Mouse (Mus musculus): ENCODE data around the gene Alad. TPM values are rescaled to one million over a fixed set of nuclear protein-coding genes. Genes with fewer than 3 reads are reported as not detected.
A peak's percentile ranks its signal among the peaks of the same experiment; 100 is the strongest.

Alad gene
- polyA plus RNA-seq, 1 experiment from 2014 or later: 114 TPM

GRCm38 (mm10) chr4:62475793-62476192 is 43.9 kb downstream of the Alad start:
- no peaks in the 10 kb centered on the region for H3K9me3 ChIP-seq
- no peak overlapping the region for H3K27ac ChIP-seq
- peaks cover 32% of the 10 kb centered on the region for H3K27me3 ChIP-seq (ENCODE audit: insufficient read depth, poor library complexity, severe bottlenecking)
- peaks cover 12% of the 10 kb centered on the region for H3K4me1 ChIP-seq (replicated peaks)
- DNase-seq (ENCODE audit: low spot score): no peak
- no peaks in the 10 kb centered on the region for H3K36me3 ChIP-seq
- WGBS: 93% methylated on average over 6 of the region's 6 CpGs
- H3K4me3 ChIP-seq: no peak overlapping the region

- peaks cover 25% of the 10 kb centered on the region for H3K27me3 ChIP-seq (ENCODE audit: insufficient read depth, poor library complexity, severe bottlenecking)
- no peak overlapping the region for H3K27ac ChIP-seq
- H3K4me1 ChIP-seq (replicated peaks): peaks cover 9% of the 10 kb centered on the region
- H3K4me3 ChIP-seq: no peak overlapping the region
- no peaks in the 10 kb centered on the region for H3K36me3 ChIP-seq
- no peak for DNase-seq (ENCODE audit: low spot score)
- WGBS: 84% methylated on average over 2 of the region's 2 CpGs
- no peaks in the 10 kb centered on the region for H3K9me3 ChIP-seq
These were observed 44.6 kb downstream of the Alad start for GRCm38 (mm10) chr4:62475131-62475530.

GRCm38 (mm10) chr4:62472071-62472470 is 47.6 kb downstream of the Alad start:
- Histone ChIP-seq H3K4me1 (replicated peaks) (no peaks in the 10 kb centered on the region), H3K9me3 (peaks cover 3% of the 10 kb centered on the region; the same call in 1 of the 2 replicates), H3K27me3 (ENCODE audit: insufficient read depth, poor library complexity, severe bottlenecking) (no peaks in the 10 kb centered on the region; the same call in 1 of the 2 replicates), H3K36me3 (no peaks in the 10 kb centered on the region), H3K27ac (no peak overlapping the region), H3K4me3 (no peak overlapping the region)
- WGBS: 94% methylated on average over 2 of the region's 2 CpGs
- DNase-seq (ENCODE audit: low spot score): no peak

- Histone ChIP-seq H3K4me3 (peak within 1 kb of the TSS; percentile 58), H3K4me1 (replicated peaks) (no peaks in the 10 kb centered on the region), H3K36me3 (no peaks in the 10 kb centered on the region), H3K27me3 (ENCODE audit: insufficient read depth, poor library complexity, severe bottlenecking) (no peaks in the 10 kb centered on the region; the same call in 1 of the 2 replicates), H3K9me3 (peaks cover 3% of the 10 kb centered on the region; the same call in 1 of the 2 replicates), H3K27ac (peak within 1 kb of the TSS; percentile 76)
- peak; percentile 81 for DNase-seq (ENCODE audit: low spot score)
- WGBS: under 1% methylated on average over 30 of the region's 30 CpGs
These were observed 49.1 kb downstream of the Alad start, which contains the start of gene Wdr31 for GRCm38 (mm10) chr4:62470598-62471051. TSS of gene Wdr31 (minus strand) at chr4:62470896.

- no peaks in the 10 kb centered on the region; the same call in 1 of the 2 replicates for H3K27me3 ChIP-seq (ENCODE audit: insufficient read depth, poor library complexity, severe bottlenecking)
- DNase-seq (ENCODE audit: low spot score): no peak
- H3K4me3 ChIP-seq: no peak overlapping the region
- peaks cover 3% of the 10 kb centered on the region; the same call in 1 of the 2 replicates for H3K9me3 ChIP-seq
- no peaks in the 10 kb centered on the region for H3K4me1 ChIP-seq (replicated peaks)
- 89% methylated on average over 1 of the region's 1 CpGs for WGBS
- H3K27ac ChIP-seq: no peak overlapping the region
- no peaks in the 10 kb centered on the region for H3K36me3 ChIP-seq
These were observed 51.6 kb downstream of the Alad start for GRCm38 (mm10) chr4:62468158-62468557.

GRCm38 (mm10) chr4:62463124-62463523 is 56.6 kb downstream of the Alad start:
- WGBS: 86% methylated on average over 2 of the region's 2 CpGs
- no peaks in the 10 kb centered on the region for H3K27me3 ChIP-seq (ENCODE audit: insufficient read depth, poor library complexity, severe bottlenecking)
- DNase-seq (ENCODE audit: low spot score): no peak
- H3K4me3 ChIP-seq: no peak overlapping the region
- no peaks in the 10 kb centered on the region for H3K9me3 ChIP-seq
- no peaks in the 10 kb centered on the region for H3K4me1 ChIP-seq (replicated peaks)
- no peak overlapping the region for H3K27ac ChIP-seq
- H3K36me3 ChIP-seq: peaks cover 24% of the 10 kb centered on the region

- no peak for DNase-seq (ENCODE audit: low spot score)
- no peaks in the 10 kb centered on the region for H3K4me1 ChIP-seq (replicated peaks)
- WGBS: 91% methylated on average over 8 of the region's 8 CpGs
- H3K9me3 ChIP-seq: no peaks in the 10 kb centered on the region
- no peak overlapping the region for H3K27ac ChIP-seq
- no peak overlapping the region for H3K4me3 ChIP-seq
- H3K36me3 ChIP-seq: peaks cover 24% of the 10 kb centered on the region
- no peaks in the 10 kb centered on the region for H3K27me3 ChIP-seq (ENCODE audit: insufficient read depth, poor library complexity, severe bottlenecking)
These were observed 59.4 kb downstream of the Alad start for GRCm38 (mm10) chr4:62460348-62460747.

Other genes with a start within 250 kb of the Alad start
- 20.3 and 21.8 TPM in 2 replicates for gene Fkbp15, start 159.4 kb downstream of the Alad start, polyA plus RNA-seq (2016; fragmentation: Nextera tagmentation; extraction: Ambion mirVana)
- gene Slc31a1, start 159.2 kb downstream of the Alad start, polyA plus RNA-seq (2016; fragmentation: Nextera tagmentation; extraction: Ambion mirVana): 48.5 and 53.9 TPM in 2 replicates
- gene Cdc26, start 111.3 kb downstream of the Alad start, polyA plus RNA-seq (2016; fragmentation: Nextera tagmentation; extraction: Ambion mirVana): 176 and 179 TPM in 2 replicates
- 26.8 and 35.2 TPM in 2 replicates for gene Prpf4, start 111.1 kb downstream of the Alad start, polyA plus RNA-seq (2016; fragmentation: Nextera tagmentation; extraction: Ambion mirVana)
- not detected in 2 replicates for gene Rnf183, start 84.7 kb downstream of the Alad start, polyA plus RNA-seq (2016; fragmentation: Nextera tagmentation; extraction: Ambion mirVana)
- 9.8 and 10.0 TPM in 2 replicates for gene Wdr31, start 49.0 kb downstream of the Alad start, polyA plus RNA-seq (2016; fragmentation: Nextera tagmentation; extraction: Ambion mirVana)
- 0.78 and 1.9 TPM in 2 replicates for gene Bspry, start 39.9 kb downstream of the Alad start, polyA plus RNA-seq (2016; fragmentation: Nextera tagmentation; extraction: Ambion mirVana)
- 9.8 and 14.1 TPM in 2 replicates for gene Hdhd3, start 16.5 kb downstream of the Alad start, polyA plus RNA-seq (2016; fragmentation: Nextera tagmentation; extraction: Ambion mirVana)
- 124 and 125 TPM in 2 replicates for gene Pole3, start 5.2 kb upstream of the Alad start, polyA plus RNA-seq (2016; fragmentation: Nextera tagmentation; extraction: Ambion mirVana)
- gene 4933430I17Rik, start 5.5 kb upstream of the Alad start, polyA plus RNA-seq (2016; fragmentation: Nextera tagmentation; extraction: Ambion mirVana): 1.2 and 1.5 TPM in 2 replicates
- gene Rgs3, start 39.9 kb upstream of the Alad start, polyA plus RNA-seq (2016; fragmentation: Nextera tagmentation; extraction: Ambion mirVana): 36.2 and 48.6 TPM in 2 replicates

Data from hindbrain, embryonic 10.5 days (tissue).